Mouse (Mus musculus) left cerebral cortex, adult 8-10 months (tissue): Measurements from ENCODE around the gene Nup188. TPM values are rescaled to one million over a fixed set of nuclear protein-coding genes. Genes with fewer than 3 reads are reported as not detected.

Experiments used
- DNase-seq, 2 experiments: peaks; one replicate each; pipeline ENCODE4 v3.0.0; 2022; ENCODE audit warnings: low spot score in 2 of 2
- total RNA-seq, 4 experiments: library from RNA; stranded (reverse); gene quantifications; 2 replicates each; pipeline ENCODE4 v1.2.4; 2022

Gene Nup188
- total RNA-seq, 4 experiments from 2014 or later, result 16.7 to 23.0 (median 19.6) TPM

DNA sequence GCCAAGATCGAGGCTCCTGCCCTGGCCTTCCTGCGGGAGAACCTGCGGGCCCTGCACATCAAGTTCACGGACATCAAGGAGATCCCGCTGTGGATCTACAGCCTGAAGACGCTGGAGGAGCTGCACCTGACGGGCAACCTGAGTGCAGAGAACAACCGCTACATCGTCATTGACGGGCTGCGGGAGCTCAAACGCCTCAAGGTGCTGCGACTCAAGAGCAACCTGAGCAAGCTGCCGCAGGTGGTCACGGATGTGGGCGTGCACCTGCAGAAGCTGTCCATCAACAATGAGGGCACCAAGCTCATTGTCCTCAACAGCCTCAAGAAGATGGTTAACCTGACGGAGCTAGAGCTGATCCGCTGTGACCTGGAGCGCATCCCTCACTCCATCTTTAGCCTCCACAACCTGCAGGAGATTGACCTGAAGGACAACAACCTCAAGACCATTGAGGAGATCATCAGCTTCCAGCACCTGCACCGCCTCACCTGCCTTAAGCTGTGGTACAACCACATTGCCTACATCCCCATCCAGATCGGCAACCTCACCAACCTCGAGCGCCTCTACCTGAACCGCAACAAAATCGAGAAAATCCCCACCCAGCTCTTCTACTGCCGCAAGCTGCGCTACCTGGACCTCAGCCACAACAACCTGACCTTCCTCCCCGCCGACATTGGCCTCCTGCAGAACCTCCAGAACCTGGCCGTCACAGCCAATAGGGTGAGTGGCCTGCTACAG is 29.4 kb upstream of the Nup188 start:
- DNase-seq, result no peak

DNA sequence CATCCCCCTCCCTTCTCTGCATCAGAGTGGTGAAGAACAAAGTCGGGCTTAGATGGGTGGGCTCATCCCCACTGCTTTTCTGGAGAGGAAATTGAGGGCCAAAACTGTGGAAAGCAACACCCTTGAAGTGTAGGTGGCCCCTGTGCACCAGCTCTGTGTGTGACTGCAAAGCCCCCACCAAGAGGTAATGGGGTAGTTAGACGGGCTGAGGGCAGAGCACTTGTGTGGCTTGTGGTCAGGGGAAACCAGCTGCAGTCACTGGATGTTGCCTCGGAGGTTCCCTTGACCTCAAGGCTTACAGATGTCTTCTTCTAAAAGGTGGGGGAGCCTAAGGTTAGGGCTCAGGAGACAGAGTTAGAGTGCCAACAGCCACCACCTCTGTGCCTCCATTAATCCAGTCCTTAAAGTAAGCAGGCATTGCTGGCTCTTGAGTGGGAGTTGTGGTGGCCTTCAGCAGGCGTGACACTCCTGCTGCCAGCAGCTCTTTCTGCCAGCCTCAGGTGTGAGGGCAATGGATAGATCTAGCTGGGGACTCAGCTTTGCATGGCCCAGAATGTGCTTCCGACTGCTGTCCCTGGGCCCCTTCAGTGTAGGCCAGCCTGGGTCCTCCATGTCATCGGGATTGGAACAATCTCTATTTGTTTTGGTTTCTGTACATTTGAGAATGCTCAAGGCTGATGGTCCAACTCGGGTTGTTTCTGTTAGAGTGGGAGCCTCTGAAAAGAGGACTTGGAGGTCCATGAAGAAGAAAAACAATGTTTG is 28.3 kb upstream of the Nup188 start:
- DNase-seq, result no peak

DNA sequence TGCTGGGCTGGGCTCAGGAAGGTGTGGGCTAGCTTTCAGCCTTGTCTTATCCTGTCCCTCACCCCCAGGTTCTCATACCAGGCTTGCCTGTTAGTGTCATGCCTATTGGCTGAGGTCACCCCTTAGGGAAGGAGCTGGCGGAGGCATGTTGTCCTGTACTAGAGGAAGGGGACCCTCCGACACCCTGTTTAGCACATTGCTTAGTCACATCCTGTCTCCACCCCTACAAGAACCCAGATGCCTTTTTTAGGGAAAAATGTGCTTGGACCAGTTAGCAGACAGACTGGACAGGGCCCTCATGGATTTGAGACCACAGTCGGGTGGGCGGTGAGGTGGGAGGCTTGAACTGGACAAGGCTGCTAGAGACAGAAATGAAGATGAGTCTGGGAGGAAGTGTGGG is 27.6 kb upstream of the Nup188 start:
- no peak for DNase-seq

DNA sequence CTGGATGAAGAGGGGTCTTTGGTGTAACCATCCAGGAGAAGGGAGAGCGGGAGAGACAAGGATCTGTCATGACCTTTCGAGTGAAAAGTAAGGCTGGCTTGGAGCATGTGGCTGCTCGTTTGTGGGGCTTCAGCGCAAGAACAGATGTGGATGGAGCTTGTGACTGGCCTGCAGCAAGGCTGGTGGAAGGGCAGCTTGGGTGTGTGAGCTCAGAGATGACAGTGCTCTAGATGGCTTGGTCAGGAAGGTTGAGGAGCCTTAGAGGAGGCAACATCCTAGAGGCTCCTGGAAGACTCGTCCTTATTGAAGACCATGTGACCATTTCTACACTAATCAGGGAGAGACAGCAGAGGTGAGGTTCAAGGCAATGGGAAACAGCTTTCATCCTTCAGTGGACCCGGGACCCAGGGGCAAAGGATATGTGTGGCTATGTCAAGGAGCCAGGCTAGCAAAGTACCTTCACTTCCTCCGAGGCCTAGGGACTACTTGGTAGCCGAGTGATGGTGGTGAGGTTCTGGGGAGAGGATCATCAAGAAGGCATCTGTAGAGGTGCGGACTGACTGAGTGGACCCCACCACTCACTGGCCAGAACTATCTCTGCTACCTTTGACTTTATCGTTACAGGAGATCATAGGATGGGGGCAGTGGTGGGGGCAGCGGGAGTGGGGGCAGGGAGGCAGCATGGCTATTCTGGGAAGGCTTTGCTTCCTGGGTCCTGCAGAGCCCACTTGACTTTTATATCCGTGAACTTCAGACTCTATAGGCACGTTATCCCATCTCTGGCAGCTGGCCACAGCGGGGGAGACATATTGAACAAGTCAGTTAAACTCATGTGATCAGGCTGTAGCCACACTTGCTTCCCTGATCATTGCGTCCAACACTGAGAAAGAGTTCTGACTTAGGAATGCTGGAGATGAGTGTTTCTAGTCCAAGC is 26.8 kb upstream of the Nup188 start:
- DNase-seq, result no peak

DNA sequence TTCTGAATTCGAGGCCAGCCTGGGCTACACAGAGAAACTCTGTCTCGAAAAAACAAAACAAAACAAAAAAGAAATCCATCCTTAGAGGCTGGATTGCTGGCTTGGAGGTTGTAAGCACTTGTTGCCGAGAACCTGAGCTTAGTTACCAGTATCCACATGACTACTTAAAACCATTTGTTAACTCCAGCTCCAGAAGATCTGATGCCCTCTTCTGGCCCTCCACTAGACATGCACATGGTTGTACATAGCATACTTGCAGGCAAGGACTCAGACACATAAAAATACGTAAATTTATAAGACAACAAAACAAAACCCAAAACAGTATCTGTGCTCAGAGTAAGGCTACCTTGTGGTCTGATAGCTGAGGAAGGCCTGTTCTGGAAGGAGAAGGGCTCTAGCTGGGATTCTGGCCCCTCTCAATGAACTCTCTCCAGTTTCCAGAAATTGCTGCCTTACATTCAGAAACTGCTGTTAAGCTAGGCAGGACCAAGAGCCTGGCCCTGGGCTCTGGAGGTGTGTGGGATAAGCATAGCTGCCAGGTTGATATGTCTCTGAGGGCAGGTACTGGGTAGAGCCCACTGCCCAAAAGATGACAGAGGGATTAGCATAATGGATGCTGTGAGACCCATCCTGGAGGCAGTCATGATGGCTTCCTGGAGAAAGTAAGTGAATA is 25.0 kb upstream of the Nup188 start:
- no peak for DNase-seq

DNA sequence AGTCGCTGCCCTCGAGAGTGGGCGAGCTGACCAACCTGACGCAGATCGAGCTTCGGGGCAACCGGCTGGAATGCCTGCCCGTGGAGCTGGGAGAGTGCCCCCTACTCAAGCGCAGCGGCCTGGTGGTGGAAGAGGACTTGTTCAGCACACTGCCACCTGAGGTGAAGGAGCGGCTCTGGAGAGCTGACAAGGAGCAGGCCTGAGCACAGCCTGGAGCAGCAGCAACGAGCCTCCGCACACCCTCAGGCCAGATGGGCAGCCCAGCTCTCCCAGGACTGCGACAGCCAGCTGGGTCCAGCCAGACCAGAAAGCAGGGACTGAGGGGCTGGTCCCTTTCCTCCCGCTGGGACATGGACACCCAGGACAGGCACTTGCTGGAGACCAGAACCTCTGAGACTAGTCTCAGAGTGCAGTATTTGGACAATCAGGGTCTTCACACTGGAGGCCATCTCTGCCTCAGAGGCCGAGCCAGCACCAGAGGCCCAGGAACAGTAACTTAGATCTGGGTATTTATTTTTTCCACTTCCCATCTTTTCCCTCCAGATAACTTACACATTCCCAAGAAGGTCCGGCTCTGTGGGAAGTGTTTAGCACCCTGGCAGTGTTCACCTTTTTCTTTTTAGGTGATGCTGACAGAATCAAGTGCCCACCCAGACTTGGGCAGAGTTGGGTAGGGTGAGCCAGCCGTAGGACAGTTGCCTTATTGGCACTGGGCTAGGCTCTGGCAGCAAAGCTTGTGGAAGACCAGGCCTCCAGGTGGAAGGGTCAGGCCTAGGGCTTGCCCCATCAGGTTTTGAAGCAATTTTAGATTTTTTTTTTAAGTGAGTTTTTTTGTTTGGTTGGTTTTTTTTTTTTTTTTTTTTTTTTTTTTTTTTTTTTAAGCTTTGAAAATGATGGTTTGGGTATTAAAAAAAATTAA is 24.0 kb upstream of the Nup188 start:
- no peak for DNase-seq

DNA sequence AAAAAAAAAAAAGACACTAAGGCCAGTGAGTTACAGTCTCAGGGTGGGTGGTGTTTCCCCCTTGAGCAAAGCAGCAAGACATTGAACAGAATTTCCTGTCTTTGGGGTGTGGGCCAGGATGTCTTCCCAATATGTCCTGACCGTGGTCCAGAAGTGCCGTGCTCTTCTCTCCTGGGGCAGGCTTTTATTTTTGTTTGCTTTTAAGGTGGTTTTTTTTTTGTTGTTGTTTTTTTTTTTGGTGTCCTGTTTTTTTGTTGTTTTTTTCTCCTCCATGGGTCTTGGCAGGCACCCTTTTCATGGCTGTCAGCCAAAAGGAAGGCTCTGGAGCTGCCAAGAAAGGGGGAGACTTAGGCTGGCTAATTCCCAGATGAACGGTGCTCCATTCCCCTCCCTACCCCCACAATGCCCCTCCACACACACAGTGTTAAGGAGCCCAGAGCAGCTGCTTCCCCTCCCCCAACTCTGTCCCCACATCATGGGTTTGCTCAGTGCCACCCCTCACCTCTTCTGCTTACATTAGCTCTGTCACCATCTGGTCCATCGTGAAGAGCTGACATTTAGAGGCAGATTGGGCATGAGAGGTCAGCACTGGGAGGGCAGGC is 23.3 kb upstream of the Nup188 start:
- no peak for DNase-seq

DNA sequence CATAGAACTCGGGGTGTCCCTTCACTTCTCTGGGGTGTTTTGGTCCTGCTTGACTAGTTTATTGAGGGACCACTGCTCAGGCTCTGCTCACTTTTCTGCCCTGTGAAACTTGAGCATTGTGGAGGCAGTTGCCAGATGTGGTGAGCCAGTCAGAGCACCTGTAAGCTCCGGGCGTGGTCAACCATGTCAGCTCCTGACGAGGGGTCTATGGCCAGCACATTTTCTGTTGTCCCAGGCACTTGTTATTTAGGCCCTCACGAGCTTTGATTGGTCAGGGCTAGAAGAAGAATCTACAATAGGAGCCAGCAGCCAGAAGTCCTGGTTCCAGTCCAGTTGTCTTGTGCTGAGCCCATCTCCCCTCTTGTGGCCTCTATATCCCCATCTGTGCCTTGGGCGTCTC is 22.4 kb upstream of the Nup188 start:
- DNase-seq, result no peak

DNA sequence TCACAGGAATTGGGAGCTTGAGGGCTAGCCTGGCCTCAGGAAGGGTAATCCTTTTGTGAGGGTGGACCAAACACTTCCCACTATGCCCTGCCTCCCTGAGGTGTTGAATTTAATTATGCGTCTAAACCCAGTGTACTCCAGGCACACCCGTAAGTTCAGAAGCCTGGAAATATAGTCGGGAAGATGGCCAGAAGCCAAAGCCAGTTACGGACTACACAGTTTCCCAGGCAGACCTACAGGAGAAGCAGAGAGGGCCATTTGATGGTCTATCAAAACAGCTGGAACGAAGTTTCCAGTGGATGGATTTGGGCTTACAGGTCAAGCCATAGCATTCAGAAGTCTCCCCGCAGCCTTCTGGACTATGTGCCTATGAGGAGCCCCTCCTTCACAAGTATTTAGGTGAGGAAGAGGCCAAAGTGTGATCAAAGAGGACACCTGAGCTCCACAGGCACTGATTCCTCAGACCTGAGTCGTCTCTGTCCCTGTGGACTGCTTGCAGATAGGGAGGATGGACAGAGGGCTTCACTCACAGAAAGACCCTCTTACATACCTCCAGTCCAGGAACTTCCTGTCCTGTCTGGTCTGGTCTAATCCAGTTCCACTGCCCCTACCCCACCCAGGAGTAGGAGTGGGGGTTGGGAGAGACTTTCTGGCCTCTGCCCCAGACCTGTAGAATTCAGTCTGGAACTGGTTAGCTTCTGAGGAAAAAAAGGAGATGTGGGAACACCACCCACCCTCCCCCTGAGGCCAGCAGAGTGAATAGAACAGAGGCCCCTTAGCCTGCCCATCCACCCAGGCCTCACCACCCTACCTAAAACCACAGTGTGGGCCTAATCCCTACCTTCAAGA is 21.3 kb upstream of the Nup188 start:
- DNase-seq, result no peak

DNA sequence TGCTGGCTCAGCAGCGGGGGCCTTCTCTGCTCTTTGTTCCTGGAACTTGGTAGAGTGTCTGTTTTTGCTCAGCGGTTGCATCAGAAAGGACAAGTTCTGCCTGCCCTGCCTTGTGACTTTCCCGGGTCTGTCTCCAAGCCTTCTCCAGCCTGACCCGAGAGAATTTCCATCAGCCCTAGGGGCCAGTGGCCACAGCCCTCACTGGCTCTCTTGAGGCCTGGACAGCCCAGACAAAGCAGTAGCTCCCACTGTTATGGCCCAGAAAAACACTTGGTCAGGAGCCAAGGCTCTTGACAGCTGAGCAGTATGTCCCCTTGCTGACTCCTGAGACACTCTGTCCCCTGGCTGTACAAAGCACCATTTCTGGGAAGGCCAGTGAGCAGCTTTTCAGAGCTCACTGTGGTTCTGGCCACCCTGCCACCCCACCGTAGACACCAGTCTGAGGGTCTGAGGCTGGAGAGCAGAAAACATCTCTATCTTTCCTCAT is 20.4 kb upstream of the Nup188 start, which contains the start of gene Phyhd1:
Phyhd1 (plus strand) TSS at position 437 of the 487 bp plus-strand sequence.
- peak in 1 of 2 experiments; percentile 70 for DNase-seq

DNA sequence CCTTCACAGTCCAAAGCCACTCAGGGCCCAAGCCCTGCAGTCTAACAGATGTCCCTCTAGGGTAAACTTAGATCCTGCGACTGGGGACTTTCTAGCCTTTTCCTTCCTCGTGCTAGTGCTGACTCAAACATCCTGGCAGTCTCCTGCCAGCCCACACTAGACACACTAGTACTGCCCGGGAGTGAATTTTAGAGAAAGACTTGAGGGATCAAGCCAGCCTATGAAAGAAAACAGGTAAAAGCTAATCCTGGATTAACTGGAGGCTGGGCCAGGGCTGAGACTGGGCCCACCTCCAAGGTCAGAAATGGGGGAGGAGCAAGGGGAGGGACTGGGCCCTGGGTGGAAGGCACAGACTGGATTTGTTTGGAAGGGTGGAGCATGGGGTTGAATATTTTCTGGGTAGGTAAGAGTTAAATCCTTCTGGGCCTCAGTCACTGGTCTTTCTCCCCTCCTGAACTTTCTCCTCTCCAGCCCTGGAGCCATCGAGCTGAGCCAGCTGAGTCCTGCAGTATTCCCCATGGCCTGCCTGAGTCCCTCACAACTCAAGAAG is 19.7 kb upstream of the Nup188 start:
- DNase-seq, result no peak

DNA sequence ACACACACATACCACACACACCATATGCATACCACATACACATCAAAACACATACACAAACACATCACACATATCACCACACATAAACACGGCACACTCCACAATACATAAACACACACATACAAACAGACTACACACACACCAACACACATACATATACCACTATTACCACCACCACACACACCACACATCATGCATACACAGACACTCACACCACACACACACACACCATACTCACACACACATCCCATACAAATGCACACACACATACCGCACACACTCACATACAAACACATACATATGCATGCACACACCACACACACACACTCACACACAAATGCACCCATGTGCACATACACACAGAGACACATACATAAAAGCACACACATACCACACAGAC is 18.7 kb upstream of the Nup188 start:
- no peak for DNase-seq

DNA sequence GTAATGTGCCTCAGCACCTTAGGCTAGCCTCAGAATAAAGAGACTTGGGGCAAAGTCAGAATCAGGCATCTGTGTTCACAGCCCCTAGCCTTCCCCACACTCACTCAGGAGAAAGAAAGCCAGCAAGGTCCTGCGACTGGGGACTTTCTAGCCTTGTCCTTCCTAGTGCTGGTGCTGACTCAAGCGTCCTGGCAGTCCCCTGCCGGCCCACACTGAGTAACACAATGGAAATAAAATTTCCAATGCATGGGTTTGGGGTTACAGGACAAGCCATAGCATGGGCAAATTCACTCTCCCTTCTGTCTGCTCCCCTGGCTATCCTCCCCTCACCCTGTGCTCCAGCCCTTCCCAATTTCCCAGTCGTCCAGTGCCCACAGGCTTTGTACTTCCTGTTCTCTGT is 17.8 kb upstream of the Nup188 start:
- DNase-seq, result no peak

DNA sequence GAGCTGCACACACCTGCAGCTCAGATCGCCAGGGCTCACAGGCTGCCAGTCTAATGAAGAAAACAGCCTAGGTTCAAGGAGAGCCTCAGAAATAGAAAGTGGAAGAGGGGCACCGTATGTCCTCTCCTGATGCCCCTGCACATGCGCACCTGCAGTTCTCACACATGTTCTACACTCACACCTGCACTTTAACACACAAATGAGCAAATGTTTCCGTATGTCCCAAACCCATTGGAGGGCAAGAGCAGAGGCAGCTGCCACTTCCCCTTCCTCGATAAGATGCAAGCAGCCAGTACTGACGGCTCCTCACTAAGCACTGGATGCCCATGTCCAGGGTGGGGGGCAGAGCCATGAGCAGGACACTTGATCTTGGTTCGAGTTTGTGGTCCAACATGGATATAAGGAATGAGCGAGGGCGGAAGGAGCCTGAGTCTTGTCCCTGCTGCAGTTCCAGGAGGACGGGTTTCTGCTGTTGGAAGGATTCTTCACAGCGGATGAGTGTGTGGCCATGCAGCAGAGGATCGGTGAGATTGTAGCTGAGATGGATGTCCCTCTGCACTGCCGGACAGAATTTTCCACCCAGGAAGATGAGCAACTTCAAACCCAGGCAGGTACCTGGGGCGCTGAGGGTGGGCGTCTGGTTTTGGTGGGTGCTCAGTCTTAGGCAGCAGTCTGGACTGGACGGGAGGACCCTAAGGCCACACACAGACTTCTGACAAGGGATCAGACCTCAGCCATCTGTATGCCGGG is 16.8 kb upstream of the Nup188 start:
- DNase-seq, result no peak

DNA sequence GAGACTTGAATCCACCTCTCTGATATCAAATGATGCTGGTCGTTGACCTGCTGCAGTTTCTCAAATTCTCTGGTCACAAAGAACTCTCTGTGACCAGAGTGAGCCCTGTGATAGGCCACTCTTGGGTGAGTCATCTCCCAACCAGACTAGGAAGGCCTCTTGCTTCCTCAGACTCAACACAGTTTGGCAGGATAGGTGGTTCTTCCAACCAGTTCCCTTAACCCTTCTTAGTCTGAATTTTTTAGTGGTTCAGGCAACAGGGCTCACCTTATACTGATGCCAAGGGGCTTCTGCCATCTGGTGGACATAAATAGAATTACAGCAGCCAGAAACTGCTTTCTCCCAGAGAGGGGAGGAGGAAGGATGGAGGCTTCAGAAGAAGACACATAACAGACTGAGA is 16.1 kb upstream of the Nup188 start:
- DNase-seq, result peak in 1 of 2 experiments; percentile 64

DNA sequence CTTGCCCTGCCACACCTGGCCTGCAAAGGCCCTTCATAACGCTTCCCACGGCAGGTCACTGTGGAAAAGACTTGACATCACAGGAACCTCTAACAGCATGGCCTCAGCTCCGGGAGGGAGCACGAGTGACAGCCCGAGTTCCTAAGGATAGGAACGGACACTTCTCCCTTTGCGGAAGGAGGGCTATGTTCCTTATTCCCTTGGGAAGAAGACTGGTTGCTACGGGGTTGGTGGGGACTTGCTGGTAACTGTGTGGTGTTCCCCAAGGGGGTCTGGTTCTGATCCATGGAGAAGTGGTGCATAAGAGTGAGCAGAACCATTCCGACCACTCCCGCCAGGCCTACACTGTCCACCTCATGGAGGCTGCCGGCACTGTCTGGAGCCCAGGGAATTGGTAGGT is 5.5 kb upstream of the Nup188 start, which contains the start of gene Gm28038:
Gm28038 (plus strand) TSS at position 301 of the 400 bp plus-strand sequence.
- DNase-seq, result no peak

DNA sequence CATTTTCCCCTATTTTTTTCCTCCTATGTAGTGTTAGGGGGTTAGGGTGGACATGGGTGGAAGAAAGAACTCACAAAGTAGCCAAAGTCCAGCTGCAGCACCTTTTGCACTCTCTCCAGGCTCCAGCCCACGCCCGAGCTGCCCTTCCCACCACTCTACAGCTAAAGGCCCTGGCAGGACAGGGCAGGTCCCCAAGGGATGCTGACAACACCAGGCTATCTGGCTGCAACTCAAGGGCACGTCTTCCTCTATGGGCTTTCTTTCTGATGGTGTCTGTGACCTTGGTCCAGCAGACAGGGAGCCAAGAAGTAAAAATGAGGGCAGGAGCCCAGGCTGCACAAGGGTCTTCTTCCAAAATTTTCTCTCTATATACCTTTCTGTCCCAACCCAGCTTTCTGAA is 4.5 kb upstream of the Nup188 start:
- no peak for DNase-seq
